Mouse (Mus musculus) lung, embryonic 14.5 days (tissue): ENCODE data around the gene Triobp. TPM values are rescaled to one million over a fixed set of nuclear protein-coding genes. Genes with fewer than 3 reads are reported as not detected.

ENCODE experiments used
- ATAC-seq: fragments of 200-750 bp; cut with Nextera tagmentation; 2 replicates; pipeline ENCODE4 v1.8.0; 2017; ENCODE audit warnings: mild to moderate bottlenecking, moderate TSS enrichment, moderate library complexity; ENCODE audit not compliant: insufficient read depth
- DNase-seq: peaks from one replicate; pipeline ENCODE4 v3.0.0-alpha.2; 2015
- H3K27ac ChIP-seq: fragments of 300-500 bp; sonication (generic); 2 replicates; pipeline ENCODE4 v1.5.1; 2014; ENCODE audit warnings: low read depth, mild to moderate bottlenecking, moderate library complexity
- H3K27me3 ChIP-seq: fragments of 300-500 bp; sonication (generic); 2 replicates; pipeline ENCODE4 v1.6.1; 2014; ENCODE audit warnings: low read length, control low read depth; ENCODE audit not compliant: insufficient read depth
- H3K36me3 ChIP-seq: fragments of 300-500 bp; sonication (generic); 2 replicates; pipeline ENCODE4 v1.6.1; 2014; ENCODE audit warnings: control low read depth; ENCODE audit not compliant: insufficient read depth
- H3K4me1 ChIP-seq: fragments of 300-500 bp; sonication (generic); 2 replicates; pipeline ENCODE4 v1.6.1; 2014; ENCODE audit warnings: antibody characterized with exemption, control low read depth; ENCODE audit not compliant: insufficient read depth
- H3K4me2 ChIP-seq: fragments of 300-500 bp; sonication (generic); 2 replicates; pipeline ENCODE4 v1.6.1; 2014; ENCODE audit warnings: mild to moderate bottlenecking
- H3K4me3 ChIP-seq: fragments of 300-500 bp; sonication (generic); 2 replicates; pipeline ENCODE4 v1.5.1; 2014; ENCODE audit warnings: low read depth, low read length
- H3K9ac ChIP-seq: fragments of 300-500 bp; sonication (generic); 2 replicates; pipeline ENCODE4 v1.6.1; 2014
- H3K9me3 ChIP-seq: fragments of 300-500 bp; sonication (generic); 2 replicates; pipeline ENCODE4 v1.6.1; 2016; ENCODE audit warnings: low read depth, low read length, control low read depth
- CTCF ChIP-seq: IDR thresholded peaks from 2 replicates; pipeline ENCODE4 v1.5.1; 2016; ENCODE audit warnings: antibody characterized with exemption, low read depth
- WGBS: fragments of 180-500 bp; shearing (Covaris S2); extraction: QIAGEN DNeasy Blood & Tissue Kit; methylation state at CpG from one replicate; pipeline ENCODE4 v1.1.7; 2014; 5-methylcytosine and 5-hydroxymethylcytosine counted together
- polyA plus RNA-seq: library from polyadenylated mRNA; unstranded; fragments of >200 nt; fragmentation: Nextera tagmentation; extraction: Ambion mirVana; gene quantifications from 2 replicates; pipeline ENCODE4 v1.2.1, GENCODE M21; 2014

Gene Triobp
- polyA plus RNA-seq, 1 experiment from 2014 or later: 49.2 TPM

DNA sequence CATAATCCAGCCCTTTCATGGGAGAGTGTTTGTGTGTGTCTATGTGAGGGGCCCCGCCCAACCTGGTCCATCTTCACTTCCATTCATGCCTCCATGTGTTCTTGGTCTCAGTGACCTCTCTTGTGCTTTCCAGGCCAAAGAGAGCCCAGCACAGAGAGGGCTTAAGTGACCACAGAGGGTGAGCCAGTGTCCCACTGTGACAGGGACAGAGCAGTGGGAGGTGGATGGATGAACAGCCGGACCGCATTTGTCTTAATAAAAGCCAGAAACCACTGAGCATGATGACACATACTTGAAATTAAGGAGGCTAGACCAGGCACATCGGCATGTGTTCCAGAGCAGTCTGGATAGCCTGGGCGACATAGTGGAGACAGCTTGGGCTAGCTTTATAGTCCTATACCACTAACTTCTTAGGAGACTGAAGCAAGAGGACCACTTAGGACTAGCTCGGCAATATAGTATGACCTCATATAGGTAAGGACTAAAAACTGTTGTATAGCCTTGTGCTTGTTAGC lies 17.3 kb upstream of the Triobp start:
- no peak for TF ChIP-seq CTCF
- Histone ChIP-seq H3K9ac (no peak overlapping the region), H3K27me3 (no peaks in the 10 kb centered on the region), H3K27ac (no peak overlapping the region), H3K36me3 (peaks cover 15% of the 10 kb centered on the region), H3K4me3 (no peak overlapping the region), H3K4me1 (peaks cover 14% of the 10 kb centered on the region), H3K4me2 (no peak overlapping the region), H3K9me3 (no peaks in the 10 kb centered on the region)
- whole genome bisulfite sequencing: 88% methylated on average over 6 of the region's 6 CpGs
- ATAC-seq (no peak), DNase-seq (no peak)

DNA sequence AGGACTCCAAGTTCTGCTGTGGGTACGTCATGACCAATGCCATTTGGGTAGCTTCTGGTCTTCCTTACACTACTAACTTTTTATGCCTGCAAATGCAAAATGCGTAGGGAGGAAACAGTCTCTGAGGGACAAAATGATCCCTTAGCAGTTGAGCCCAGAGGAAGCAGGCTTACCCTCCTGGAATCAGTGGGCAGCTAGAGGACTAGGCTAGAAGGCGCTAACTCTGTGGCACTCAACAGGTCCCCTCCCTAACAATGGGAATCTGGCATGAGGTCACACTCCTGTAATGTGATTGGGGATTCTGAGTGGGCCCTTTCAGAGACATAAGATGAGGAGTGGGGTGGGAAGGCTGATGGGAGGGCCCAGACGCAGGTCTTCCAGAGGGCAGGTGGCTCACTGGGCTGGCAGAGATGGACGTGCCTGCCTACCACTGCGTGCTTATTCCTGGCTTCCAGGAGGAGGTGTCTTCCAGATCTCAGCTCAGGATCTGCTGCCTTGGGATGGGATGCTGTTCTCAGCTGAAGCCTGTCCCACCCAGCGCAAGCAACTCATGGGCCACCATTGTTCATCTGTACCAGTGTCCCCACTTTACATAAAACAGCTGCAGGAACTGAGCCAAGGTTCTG lies 16.6 kb upstream of the Triobp start:
- no peak overlapping the region for H3K4me2 ChIP-seq
- no peaks in the 10 kb centered on the region for H3K27me3 ChIP-seq
- 76% methylated on average over 7 of the region's 7 CpGs for WGBS
- H3K9me3 ChIP-seq: no peaks in the 10 kb centered on the region
- no peak overlapping the region for H3K27ac ChIP-seq
- DNase-seq (no peak), ATAC-seq (no peak)
- H3K4me3 ChIP-seq: no peak overlapping the region
- peaks cover 15% of the 10 kb centered on the region for H3K36me3 ChIP-seq
- peaks cover 10% of the 10 kb centered on the region for H3K4me1 ChIP-seq
- no peak overlapping the region for H3K9ac ChIP-seq
- no peak for TF ChIP-seq CTCF

DNA sequence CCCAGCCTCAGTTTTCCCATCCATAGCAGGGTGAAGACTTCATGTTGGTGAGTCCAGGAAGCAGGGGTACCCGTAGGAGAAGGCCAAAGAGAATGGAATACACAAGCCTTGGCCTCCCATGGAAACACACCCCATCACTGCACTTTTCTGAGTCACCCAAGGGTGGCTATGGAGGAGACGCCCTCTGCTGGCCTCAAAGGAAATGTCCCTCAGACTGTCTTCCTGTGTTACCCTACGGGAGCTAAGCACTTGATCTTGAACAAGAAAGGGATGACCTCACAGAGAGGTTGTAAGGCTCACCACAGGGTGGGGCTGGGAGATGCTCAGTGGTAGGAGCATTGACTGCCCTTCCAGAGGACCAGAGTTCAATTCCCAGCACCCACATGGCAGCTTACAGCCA lies 15.9 kb upstream of the Triobp start:
- no peaks in the 10 kb centered on the region for H3K9me3 ChIP-seq
- no peak overlapping the region for H3K27ac ChIP-seq

GRCm38 (mm10) chr15:78934784-78935320 lies 12.7 kb upstream of the Triobp start, which contains the start of gene Nol12:
Gene Nol12 (plus strand): TSS chr15:78934933.
- TF ChIP-seq CTCF: peak; percentile 27
- peak; percentile 85 for ATAC-seq
- peak; percentile 96 for DNase-seq
- WGBS: under 1% methylated on average over 42 of the region's 42 CpGs
- peak within 1 kb of the TSS; percentile 74 for H3K27ac ChIP-seq
- H3K4me3 ChIP-seq: peak within 1 kb of the TSS; percentile 70
- peak within 1 kb of the TSS; percentile 70 for H3K9ac ChIP-seq
- H3K36me3 ChIP-seq: peaks cover 40% of the 10 kb centered on the region
- H3K27me3 ChIP-seq: no peaks in the 10 kb centered on the region
- H3K9me3 ChIP-seq: no peaks in the 10 kb centered on the region
- H3K4me1 ChIP-seq: peaks cover 5% of the 10 kb centered on the region; the same call in 1 of the 2 replicates
- peak within 1 kb of the TSS; percentile 62 for H3K4me2 ChIP-seq

More for the DNA sequence above, 15.9 kb upstream of the Triobp start:
- H3K4me3 ChIP-seq: no peak overlapping the region
- 22% methylated on average over 3 of the region's 3 CpGs for WGBS
- H3K9ac ChIP-seq: no peak overlapping the region
- H3K4me1 ChIP-seq: peaks cover 9% of the 10 kb centered on the region; the same call in 1 of the 2 replicates
- no peaks in the 10 kb centered on the region for H3K27me3 ChIP-seq
- H3K36me3 ChIP-seq: peaks cover 17% of the 10 kb centered on the region
- H3K4me2 ChIP-seq: no peak overlapping the region
- TF ChIP-seq CTCF: peak; percentile 71
- DNase-seq: peak; percentile 60
- ATAC-seq: no peak

DNA sequence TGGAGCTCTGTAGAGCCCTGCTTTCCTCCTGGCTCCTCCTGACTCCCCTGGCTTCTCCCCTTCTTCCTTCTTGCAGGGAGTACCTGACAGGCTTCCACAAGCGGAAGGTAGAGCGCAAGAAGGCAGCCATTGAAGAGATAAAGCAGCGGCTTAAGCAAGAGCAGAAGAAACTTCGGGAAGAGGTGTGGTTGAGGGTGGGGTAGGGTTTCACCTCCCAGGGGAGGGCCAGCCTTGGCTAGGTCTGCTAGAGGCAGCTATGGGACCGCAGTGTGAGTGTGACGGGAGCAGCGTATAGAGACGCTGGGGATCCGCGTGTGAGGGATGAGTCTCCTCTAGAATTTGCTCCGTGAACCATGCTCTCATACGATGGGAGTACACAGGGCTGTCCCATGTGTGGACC lies 11.1 kb upstream of the Triobp start:
- no peak overlapping the region for H3K4me3 ChIP-seq
- no peak overlapping the region for H3K9ac ChIP-seq

GRCm38 (mm10) chr15:78937311-78937710 lies 10.2 kb upstream of the Triobp start:
- Histone ChIP-seq H3K9me3 (no peaks in the 10 kb centered on the region), H3K4me1 (peaks cover 5% of the 10 kb centered on the region; the same call in 1 of the 2 replicates), H3K9ac (no peak overlapping the region; the same call in 1 of the 2 replicates), H3K27ac (no peak overlapping the region), H3K36me3 (peaks cover 55% of the 10 kb centered on the region), H3K27me3 (no peaks in the 10 kb centered on the region), H3K4me2 (no peak overlapping the region), H3K4me3 (no peak overlapping the region)
- no peak for ATAC-seq
- TF ChIP-seq CTCF: no peak
- 92% methylated on average over 10 of the region's 10 CpGs for WGBS
- no peak for DNase-seq

More for the DNA sequence above, 11.1 kb upstream of the Triobp start:
- Histone ChIP-seq H3K4me1 (peaks cover 5% of the 10 kb centered on the region; the same call in 1 of the 2 replicates), H3K9me3 (no peaks in the 10 kb centered on the region), H3K36me3 (peaks cover 49% of the 10 kb centered on the region), H3K27me3 (no peaks in the 10 kb centered on the region), H3K4me2 (peak overlapping the region; percentile 62), H3K27ac (no peak overlapping the region)
- no peak for TF ChIP-seq CTCF
- WGBS: 91% methylated on average over 12 of the region's 12 CpGs
- ATAC-seq (no peak), DNase-seq (no peak)

DNA sequence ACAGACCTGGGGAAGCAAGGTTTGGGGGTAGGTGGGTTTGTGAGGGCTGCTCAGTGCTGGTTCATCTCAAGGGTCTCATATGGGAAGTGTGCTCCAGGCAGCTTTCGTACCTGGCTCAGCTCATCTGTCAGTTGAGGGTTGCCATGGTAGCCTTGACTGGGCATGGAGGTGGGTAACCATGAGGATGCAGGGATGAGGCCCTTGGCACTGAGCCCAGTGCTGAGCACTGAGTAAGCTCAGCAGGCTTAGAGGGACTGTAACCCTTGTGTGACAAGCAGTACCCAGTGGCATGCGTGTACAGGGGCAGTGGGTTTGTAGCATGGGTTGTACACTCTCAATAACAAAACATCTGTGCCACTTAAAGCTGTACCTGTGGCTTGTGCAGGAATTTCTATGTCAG lies 9.6 kb upstream of the Triobp start:
- peaks cover 5% of the 10 kb centered on the region; the same call in 1 of the 2 replicates for H3K4me1 ChIP-seq
- no peak for TF ChIP-seq CTCF
- H3K4me2 ChIP-seq: no peak overlapping the region
- no peaks in the 10 kb centered on the region for H3K27me3 ChIP-seq
- no peak for ATAC-seq
- H3K27ac ChIP-seq: no peak overlapping the region
- no peak overlapping the region for H3K9ac ChIP-seq
- peaks cover 55% of the 10 kb centered on the region for H3K36me3 ChIP-seq
- DNase-seq: no peak
- no peaks in the 10 kb centered on the region for H3K9me3 ChIP-seq
- 95% methylated on average over 2 of the region's 2 CpGs for WGBS
- H3K4me3 ChIP-seq: no peak overlapping the region
